Mouse (Mus musculus) c-Kit-positive CD71-positive TER-119-positive erythroid progenitor cells, embryonic 14.5 days (primary cell): ENCODE data around the gene Ankrd2.

ENCODE experiments used
- DNase-seq: peaks from one replicate; pipeline ENCODE4 v3.0.0-alpha.2; 2013; ENCODE audit warnings: low spot score

Gene Ankrd2

GRCm38 (mm10) chr19:42015001-42015400, 20.8 kb upstream of the Ankrd2 start:
- no peak for DNase-seq

- no peak for DNase-seq
Observed at GRCm38 (mm10) chr19:42016251-42016650, 19.5 kb upstream of the Ankrd2 start.

- no peak for DNase-seq
Observed at GRCm38 (mm10) chr19:42016840-42017239, 19.0 kb upstream of the Ankrd2 start.

- no peak for DNase-seq
Observed at GRCm38 (mm10) chr19:42017399-42018247, 18.2 kb upstream of the Ankrd2 start.

GRCm38 (mm10) chr19:42019011-42019522, 16.7 kb upstream of the Ankrd2 start:
- DNase-seq: no peak

GRCm38 (mm10) chr19:42021681-42022541, 13.9 kb upstream of the Ankrd2 start:
- DNase-seq: no peak

GRCm38 (mm10) chr19:42022542-42022848, 13.3 kb upstream of the Ankrd2 start:
- no peak for DNase-seq

- DNase-seq: peak; percentile 60
Observed at GRCm38 (mm10) chr19:42026158-42026557, 9.6 kb upstream of the Ankrd2 start.

GRCm38 (mm10) chr19:42031112-42031511, 4.7 kb upstream of the Ankrd2 start:
- DNase-seq: no peak

GRCm38 (mm10) chr19:42033611-42034010, 2.2 kb upstream of the Ankrd2 start:
- no peak for DNase-seq

- no peak for DNase-seq
Observed at GRCm38 (mm10) chr19:42034146-42034775, 1.5 kb upstream of the Ankrd2 start.

GRCm38 (mm10) chr19:42034881-42035455, 832 bp upstream of the Ankrd2 start:
- DNase-seq: no peak

GRCm38 (mm10) chr19:42036357-42036756, 557 bp downstream of the Ankrd2 start:
- DNase-seq: no peak

- no peak for DNase-seq
Observed at GRCm38 (mm10) chr19:42037167-42037702, 1.4 kb downstream of the Ankrd2 start.

GRCm38 (mm10) chr19:42038310-42038709, 2.5 kb downstream of the Ankrd2 start:
- no peak for DNase-seq

- no peak for DNase-seq
Observed at GRCm38 (mm10) chr19:42043988-42044387, 8.2 kb downstream of the Ankrd2 start.

GRCm38 (mm10) chr19:42045269-42046102, 9.7 kb downstream of the Ankrd2 start, which contains the start of gene Hoga1:
TSS of gene Hoga1 (plus strand) at chr19:42045610.
- DNase-seq: peak; percentile 42

GRCm38 (mm10) chr19:42050251-42050650, 14.5 kb downstream of the Ankrd2 start:
- DNase-seq: no peak

- no peak for DNase-seq
Observed at GRCm38 (mm10) chr19:42051351-42051750, 15.6 kb downstream of the Ankrd2 start.

- no peak for DNase-seq
Observed at GRCm38 (mm10) chr19:42051948-42052347, 16.1 kb downstream of the Ankrd2 start, which contains the start of gene 4933411K16Rik. TSS of gene 4933411K16Rik (plus strand) at chr19:42052248.

GRCm38 (mm10) chr19:42054255-42054654, 18.5 kb downstream of the Ankrd2 start:
- DNase-seq: no peak
